Mouse (Mus musculus) brown adipose tissue, adult 24 weeks (tissue): ENCODE measurements at regions not wholly inside any gene's neighbourhood (a gene's known extent, or its start where the extent isn't known, plus 50 kb on each side); places are given as distances from the start of the nearest gene placed in this dataset.
A peak's percentile ranks its signal among the peaks of the same experiment; 100 is the strongest.

Experiments used
- H3K27ac ChIP-seq: fragments of 200-500 bp; replicated peaks from 2 replicates; pipeline ENCODE4 v1.5.1; 2012; ENCODE audit warnings: low read depth, mild to moderate bottlenecking, low read length
- H3K4me1 ChIP-seq: fragments of 200-500 bp; 2 replicates; pipeline ENCODE4 v1.6.1; 2012; ENCODE audit warnings: low read length, mixed read lengths; ENCODE audit not compliant: control insufficient read depth, insufficient read depth, insufficient read length
- H3K4me3 ChIP-seq: fragments of 200-500 bp; 2 replicates; pipeline ENCODE4 v1.5.1; 2012; ENCODE audit warnings: low read depth, mild to moderate bottlenecking, low read length, moderate library complexity; ENCODE audit not compliant: insufficient read depth

GRCm38 (mm10) chr4:53386309-53386708 is 53.9 kb upstream of the Slc44a1 start:
- peaks cover 8% of the 10 kb centered on the region for H3K4me1 ChIP-seq
- H3K27ac ChIP-seq = no peak overlapping the region
- no peak overlapping the region for H3K4me3 ChIP-seq

- Histone ChIP-seq H3K4me1 (peaks cover 8% of the 10 kb centered on the region), H3K4me3 (no peak overlapping the region), H3K27ac (no peak overlapping the region)
These were observed 55.5 kb upstream of the Slc44a1 start for GRCm38 (mm10) chr4:53384761-53385160.

- no peak overlapping the region for H3K27ac ChIP-seq
- peaks cover 8% of the 10 kb centered on the region for H3K4me1 ChIP-seq
- H3K4me3 ChIP-seq = no peak overlapping the region
These were observed 56.1 kb upstream of the Slc44a1 start for GRCm38 (mm10) chr4:53384104-53384503.

GRCm38 (mm10) chr4:53382012-53382411 is 58.2 kb upstream of the Slc44a1 start:
- Histone ChIP-seq H3K4me1 (peaks cover 8% of the 10 kb centered on the region), H3K27ac (no peak overlapping the region), H3K4me3 (no peak overlapping the region)

- H3K4me1 ChIP-seq = no peaks in the 10 kb centered on the region
- H3K4me3 ChIP-seq = no peak overlapping the region
- no peak overlapping the region for H3K27ac ChIP-seq
These were observed 60.4 kb upstream of the Slc44a1 start for GRCm38 (mm10) chr4:53379855-53380254.

GRCm38 (mm10) chr4:53376995-53377394 is 63.2 kb upstream of the Slc44a1 start:
- no peaks in the 10 kb centered on the region for H3K4me1 ChIP-seq
- H3K27ac ChIP-seq = no peak overlapping the region
- H3K4me3 ChIP-seq = no peak overlapping the region

- H3K27ac ChIP-seq = no peak overlapping the region
- peaks cover 2% of the 10 kb centered on the region; the same call in 1 of the 2 replicates for H3K4me1 ChIP-seq
- no peak overlapping the region for H3K4me3 ChIP-seq
These were observed 83.8 kb upstream of the Slc44a1 start for GRCm38 (mm10) chr4:53356374-53356773.

GRCm38 (mm10) chr4:53354961-53355360 is 85.3 kb upstream of the Slc44a1 start:
- no peak overlapping the region for H3K4me3 ChIP-seq
- H3K4me1 ChIP-seq = peaks cover 2% of the 10 kb centered on the region; the same call in 1 of the 2 replicates
- H3K27ac ChIP-seq = no peak overlapping the region

GRCm38 (mm10) chr4:53353399-53354090 is 86.7 kb upstream of the Slc44a1 start:
- Histone ChIP-seq H3K27ac (peak overlapping the region; percentile 32; the same call in 1 of the 2 replicates), H3K4me1 (peaks cover 2% of the 10 kb centered on the region; the same call in 1 of the 2 replicates), H3K4me3 (no peak overlapping the region)

- H3K27ac ChIP-seq = no peak overlapping the region
- H3K4me3 ChIP-seq = no peak overlapping the region
- peaks cover 2% of the 10 kb centered on the region; the same call in 1 of the 2 replicates for H3K4me1 ChIP-seq
These were observed 89.1 kb upstream of the Slc44a1 start for GRCm38 (mm10) chr4:53351104-53351607.

GRCm38 (mm10) chr4:53345346-53345745 is 94.9 kb upstream of the Slc44a1 start:
- H3K27ac ChIP-seq = no peak overlapping the region

GRCm38 (mm10) chr4:53344546-53344945 is 95.7 kb upstream of the Slc44a1 start:
- Histone ChIP-seq H3K4me1 (no peaks in the 10 kb centered on the region), H3K27ac (no peak overlapping the region), H3K4me3 (no peak overlapping the region)

More at GRCm38 (mm10) chr4:53345346-53345745, 94.9 kb upstream of the Slc44a1 start:
- Histone ChIP-seq H3K4me1 (no peaks in the 10 kb centered on the region), H3K4me3 (no peak overlapping the region)

GRCm38 (mm10) chr4:53341181-53341580 is 99.0 kb upstream of the Slc44a1 start:
- Histone ChIP-seq H3K4me1 (peaks cover 11% of the 10 kb centered on the region; the same call in 1 of the 2 replicates), H3K4me3 (no peak overlapping the region), H3K27ac (no peak overlapping the region)

- no peak overlapping the region for H3K4me3 ChIP-seq
- H3K27ac ChIP-seq = no peak overlapping the region
- H3K4me1 ChIP-seq = peaks cover 11% of the 10 kb centered on the region; the same call in 1 of the 2 replicates
These were observed 100.1 kb upstream of the Slc44a1 start for GRCm38 (mm10) chr4:53340021-53340667.

GRCm38 (mm10) chr4:53339125-53340020 is 100.8 kb upstream of the Slc44a1 start:
- Histone ChIP-seq H3K4me1 (peaks cover 11% of the 10 kb centered on the region; the same call in 1 of the 2 replicates), H3K4me3 (no peak overlapping the region), H3K27ac (peak overlapping the region; percentile 10; the same call in 1 of the 2 replicates)
